Mouse (Mus musculus) left cerebral cortex, adult 18-20 months (tissue): ENCODE data around the gene Olfr273. TPM values are rescaled to one million over a fixed set of nuclear protein-coding genes. Genes with fewer than 3 reads are reported as not detected.
A peak's percentile ranks its signal among the peaks of the same experiment; 100 is the strongest.
"Not testable (repeated sequence)": the region's sequence is repeated elsewhere in the genome, so short reads cannot be mapped to it uniquely, and the experiment has no call there.

Experiments
- DNase-seq, 2 experiments: peaks; one replicate each; pipeline ENCODE4 v3.0.0; 2021 to 2022; ENCODE audit warnings: low spot score in 2 of 2, mixed read lengths in 1 of 2
- long read RNA-seq, 2 experiments: library from polyadenylated mRNA; stranded (forward); transcript quantifications; one replicate each; pipeline ENCODE4 v2.0.0; 2021
- total RNA-seq, 2 experiments: library from RNA; stranded (reverse); gene quantifications; 2 replicates each; pipeline ENCODE4 v1.2.3; 2021

Olfr273 gene
- not detected for total RNA-seq
- long read RNA-seq, experiment 1, result 0 reads
- long read RNA-seq, experiment 2, result 0 reads

DNA sequence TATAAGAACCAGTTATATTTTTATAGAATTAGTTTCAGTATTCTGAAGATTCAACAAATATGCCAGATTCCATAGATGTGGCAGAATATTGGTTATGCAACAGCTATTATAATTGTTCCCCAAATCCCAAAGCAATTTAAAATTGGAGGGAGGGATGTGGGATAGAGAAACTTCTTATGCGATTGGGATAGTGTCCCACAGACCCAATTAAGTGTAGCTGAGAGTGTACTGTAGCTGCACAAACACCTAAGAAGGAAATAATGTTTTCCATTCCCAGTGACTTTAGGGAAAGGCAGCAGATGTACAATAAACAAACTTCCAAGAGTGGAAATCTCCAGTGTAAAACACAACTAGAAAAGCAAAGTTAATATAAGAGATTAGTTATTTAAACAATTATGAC, at the start of gene Olfr273:
TSS of gene Olfr273 (minus strand) at position 101 of the 400 bp plus-strand sequence.
- DNase-seq, result no peak

DNA sequence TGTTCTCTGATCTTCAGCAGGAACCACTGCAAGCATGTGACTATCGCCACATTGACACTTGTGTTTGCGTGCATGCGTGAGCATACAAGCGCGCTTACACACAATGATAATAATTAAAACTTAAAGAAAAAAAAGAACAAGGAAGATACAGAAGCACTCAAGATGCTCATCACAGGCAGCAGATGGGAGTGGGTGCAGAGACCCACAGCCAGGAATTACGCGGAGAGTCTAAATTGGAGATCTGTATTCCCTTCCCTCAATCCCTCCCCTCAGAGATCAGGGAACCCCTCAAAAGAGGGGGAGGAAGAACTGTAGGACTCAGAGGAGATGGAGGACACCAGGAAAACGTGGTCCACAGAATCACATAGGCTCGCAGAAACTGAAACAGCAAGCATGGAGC, 5.1 kb upstream of the Olfr273 start:
- DNase-seq, result peak in 1 of 2 experiments; percentile 10

GRCm38 (mm10) chr4:52849672-52850071, 9.4 kb downstream of the Olfr273 start:
- DNase-seq, result no peak

DNA sequence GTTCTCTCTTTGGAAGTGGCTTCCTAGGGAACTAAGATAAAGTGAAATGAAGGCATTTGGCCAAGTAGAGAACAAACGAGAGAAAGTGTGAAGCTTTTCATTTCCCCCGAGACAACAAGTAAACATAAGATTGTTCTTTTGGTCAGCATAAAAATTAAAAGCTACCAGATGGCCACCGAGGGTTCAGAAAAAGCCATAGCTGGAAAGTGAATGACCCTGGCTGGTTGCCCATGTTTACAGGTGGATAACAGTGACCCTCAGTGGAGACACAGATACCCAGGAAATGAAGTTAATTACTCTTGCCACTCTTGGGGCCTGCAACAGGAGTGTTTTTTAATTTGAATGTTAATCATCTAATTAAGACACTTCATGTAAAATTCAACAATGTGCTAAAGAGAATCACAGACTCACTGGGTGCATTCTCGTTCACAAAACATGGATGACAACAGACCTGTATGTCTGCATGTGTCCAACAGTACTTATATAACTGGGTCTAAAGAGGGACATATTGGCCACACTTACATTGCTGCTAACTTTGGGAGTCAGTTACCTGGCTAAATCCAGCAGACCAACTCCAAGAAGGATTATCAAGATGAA, 9.9 kb downstream of the Olfr273 start:
- DNase-seq, result no peak

GRCm38 (mm10) chr4:52845411-52845810, 13.6 kb downstream of the Olfr273 start:
- not testable (repeated sequence) for DNase-seq

GRCm38 (mm10) chr4:52821375-52821774, 37.7 kb downstream of the Olfr273 start:
- no peak for DNase-seq

DNA sequence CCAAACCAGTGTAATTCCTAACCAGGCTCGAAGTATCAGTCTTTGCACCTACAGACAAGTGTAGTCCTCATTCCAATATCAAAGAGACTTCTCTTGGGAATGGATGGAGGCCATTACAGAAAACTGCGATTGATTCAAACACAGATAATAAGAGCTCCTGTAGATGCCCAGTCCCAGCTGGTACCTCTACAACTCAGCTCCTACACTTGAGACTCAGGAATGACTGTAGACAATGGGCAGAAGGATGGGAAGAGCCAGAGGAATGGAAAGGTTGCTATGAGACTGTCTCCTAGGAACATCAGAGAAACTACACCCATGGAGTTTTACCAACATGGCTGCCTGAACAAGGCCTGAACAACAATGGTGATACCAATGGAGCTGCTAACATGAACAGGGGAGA, 44.7 kb downstream of the Olfr273 start, which contains the start of gene Olfr275:
TSS of gene Olfr275 (plus strand) at position 301 of the 400 bp plus-strand sequence.
- no peak for DNase-seq

- no peak for DNase-seq
Observed at GRCm38 (mm10) chr4:52811871-52812270, 47.2 kb downstream of the Olfr273 start.

Other genes with a start within 250 kb of the Olfr273 start
- gene Olfr275, start 44.6 kb downstream of the Olfr273 start, total RNA-seq, result not detected
- not detected for gene Olfr272, start 59.9 kb upstream of the Olfr273 start, total RNA-seq
- gene Olfr270, start 105.3 kb upstream of the Olfr273 start, total RNA-seq, result not detected
- gene Nipsnap3a, start 130.0 kb upstream of the Olfr273 start, total RNA-seq, result not detected
- gene Nipsnap3b, start 152.6 kb upstream of the Olfr273 start, total RNA-seq, result 10 to 100 TPM; 12.5 to 15.6 TPM